Mouse (Mus musculus) spleen, postnatal 10 days (tissue): Measurements from ENCODE around the gene Inpp5k.
"Not testable (repeated sequence)": the region's sequence is repeated elsewhere in the genome, so short reads cannot be mapped to it uniquely, and the experiment has no call there.

ENCODE experiments used
- DNase-seq, 2 experiments: peaks; one replicate each; pipeline ENCODE4 v3.0.0; 2021 to 2022; ENCODE audit warnings: low spot score in 2 of 2

The Inpp5k gene

DNA sequence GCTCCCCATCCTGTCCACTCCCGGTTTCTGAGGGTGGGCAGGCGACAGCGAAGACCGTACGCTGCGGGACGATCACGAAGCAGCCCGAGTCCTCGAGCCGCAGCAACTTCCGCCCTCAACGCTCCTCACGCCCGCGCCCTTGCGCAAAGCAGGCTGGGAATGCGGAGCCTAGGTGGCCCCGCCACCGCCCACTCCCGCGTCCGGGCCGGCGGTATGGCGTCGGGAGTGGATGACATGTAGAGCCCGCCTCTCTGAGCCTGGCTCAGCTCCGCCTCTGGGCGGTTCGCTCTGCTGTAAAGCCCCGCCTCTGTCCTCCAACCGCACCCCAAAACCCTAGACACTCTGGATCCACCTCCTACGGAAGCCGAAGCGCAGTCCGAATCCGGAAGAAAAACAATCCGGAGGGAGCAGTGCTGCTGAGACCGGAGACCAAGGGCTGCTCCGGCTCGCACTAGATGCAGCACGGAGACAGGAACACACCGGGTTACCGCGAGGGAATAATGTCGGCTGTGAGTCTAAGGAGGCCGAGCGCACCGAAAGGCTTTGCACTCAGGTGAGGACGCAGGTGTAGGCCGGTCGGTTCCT lies at the start of gene Inpp5k:
Gene Inpp5k, plus strand, starts transcription at position 344 of the 585 bp plus-strand sequence.
- peak; percentile 86 to 96 for DNase-seq

DNA sequence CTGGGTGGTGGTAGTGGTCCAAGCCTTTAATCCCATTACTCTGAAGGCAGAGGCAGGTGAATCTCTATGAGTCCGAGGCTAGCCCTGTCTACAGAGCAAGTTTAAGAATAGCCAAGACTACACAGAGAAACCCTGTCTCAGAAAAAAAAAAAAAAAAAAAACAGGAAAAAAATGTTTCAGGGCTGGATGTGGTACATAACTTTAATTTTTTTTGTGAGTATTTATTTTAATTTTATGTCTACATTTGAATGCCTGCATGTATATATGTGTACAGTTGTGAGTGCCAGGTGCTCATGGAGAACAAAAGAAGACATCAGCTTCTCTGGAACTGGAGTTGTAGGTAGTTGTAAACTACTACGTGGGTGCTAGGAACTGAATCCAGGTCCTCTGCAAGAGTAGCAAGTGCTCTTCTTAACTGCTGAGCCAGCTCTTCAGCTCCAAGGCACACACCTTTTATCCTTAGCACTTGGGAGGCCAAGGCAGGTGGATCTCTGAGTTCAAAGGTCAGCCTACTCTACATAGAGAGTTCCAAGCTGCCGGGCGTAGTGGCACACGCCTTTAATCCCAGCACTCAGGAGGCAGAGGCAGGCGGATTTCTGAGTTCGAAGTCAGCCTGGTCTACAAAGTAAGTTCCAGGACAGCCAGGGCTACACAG lies 49.2 kb upstream of the Inpp5k start:
- no peak for DNase-seq

DNA sequence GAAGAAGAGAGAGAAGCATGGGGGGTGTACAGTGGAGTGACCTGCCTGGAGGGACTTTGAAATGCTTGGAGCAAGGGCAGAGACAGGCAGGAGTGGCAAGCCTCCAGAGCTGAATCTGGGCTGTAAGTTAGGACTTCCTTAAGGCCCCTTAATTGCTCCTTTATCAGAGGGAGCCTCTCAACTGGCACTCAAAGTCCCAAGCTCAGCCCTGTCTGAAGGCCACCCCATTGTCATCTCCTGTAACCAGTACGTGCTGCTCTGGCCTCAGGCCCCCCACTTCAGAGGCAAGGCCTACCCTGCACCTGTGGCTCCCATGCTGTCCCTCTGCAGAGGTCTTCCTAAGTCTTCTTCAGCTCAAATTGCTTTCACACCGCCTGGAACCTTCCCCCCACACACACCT lies 47.3 kb upstream of the Inpp5k start:
- no peak for DNase-seq

DNA sequence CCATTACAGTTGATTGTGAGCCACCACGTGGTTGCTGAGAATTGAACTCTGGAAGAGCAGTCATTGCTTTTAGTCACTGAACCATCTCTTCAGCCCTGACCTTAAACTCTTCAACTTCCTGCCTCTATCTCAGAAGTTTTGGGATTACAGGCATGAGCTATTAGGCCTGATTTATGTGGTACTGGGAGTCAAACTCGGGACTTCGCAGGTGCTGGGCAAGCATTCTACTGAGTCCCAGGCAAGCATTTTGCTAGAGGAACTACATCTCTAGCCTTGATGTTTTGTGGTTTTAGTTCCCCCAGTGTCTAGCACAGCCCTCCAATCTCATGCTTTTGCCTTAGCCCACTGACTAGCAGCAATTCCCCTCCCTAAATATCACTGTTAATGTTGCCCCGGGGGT lies 45.7 kb upstream of the Inpp5k start:
- no peak for DNase-seq

DNA sequence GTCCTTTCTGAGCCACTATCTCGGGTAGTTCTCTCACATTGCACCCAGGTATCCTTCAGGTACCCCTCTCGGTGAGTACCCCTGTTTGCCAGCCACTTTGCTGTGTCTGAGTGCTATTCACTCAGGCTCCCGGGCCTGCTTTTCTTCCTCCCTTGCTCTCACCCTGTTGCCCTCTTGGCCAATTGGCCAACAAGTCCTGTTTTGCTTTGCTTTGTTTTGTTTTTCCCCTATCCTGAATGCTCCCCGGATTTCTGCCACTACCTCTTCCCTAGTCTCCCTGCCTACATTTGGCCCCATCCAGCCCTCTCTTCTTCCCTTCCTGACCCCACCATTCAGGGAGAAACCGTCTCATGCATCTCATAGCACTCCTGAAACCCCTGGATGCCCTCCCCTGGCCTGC lies 44.8 kb upstream of the Inpp5k start:
- no peak for DNase-seq

DNA sequence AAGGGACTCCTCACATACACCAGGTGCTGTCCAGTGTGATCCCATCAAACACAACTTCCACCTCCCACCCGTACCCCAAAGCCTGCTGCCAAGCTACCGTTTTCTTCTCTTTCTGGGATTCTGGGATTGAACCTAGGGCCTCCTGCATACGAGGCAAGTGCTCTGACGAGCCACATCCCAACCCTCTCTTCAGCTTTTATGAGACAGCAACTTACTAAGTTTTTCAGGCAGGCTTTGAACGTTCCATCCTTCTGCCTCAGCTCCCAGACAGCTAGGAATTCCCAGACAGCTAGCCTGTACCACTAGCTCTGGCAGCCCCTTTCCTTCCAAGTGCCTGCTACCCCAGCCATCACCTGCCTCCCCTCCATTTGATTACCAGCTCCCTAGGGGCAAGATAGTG lies 43.8 kb upstream of the Inpp5k start:
- DNase-seq, result no peak

DNA sequence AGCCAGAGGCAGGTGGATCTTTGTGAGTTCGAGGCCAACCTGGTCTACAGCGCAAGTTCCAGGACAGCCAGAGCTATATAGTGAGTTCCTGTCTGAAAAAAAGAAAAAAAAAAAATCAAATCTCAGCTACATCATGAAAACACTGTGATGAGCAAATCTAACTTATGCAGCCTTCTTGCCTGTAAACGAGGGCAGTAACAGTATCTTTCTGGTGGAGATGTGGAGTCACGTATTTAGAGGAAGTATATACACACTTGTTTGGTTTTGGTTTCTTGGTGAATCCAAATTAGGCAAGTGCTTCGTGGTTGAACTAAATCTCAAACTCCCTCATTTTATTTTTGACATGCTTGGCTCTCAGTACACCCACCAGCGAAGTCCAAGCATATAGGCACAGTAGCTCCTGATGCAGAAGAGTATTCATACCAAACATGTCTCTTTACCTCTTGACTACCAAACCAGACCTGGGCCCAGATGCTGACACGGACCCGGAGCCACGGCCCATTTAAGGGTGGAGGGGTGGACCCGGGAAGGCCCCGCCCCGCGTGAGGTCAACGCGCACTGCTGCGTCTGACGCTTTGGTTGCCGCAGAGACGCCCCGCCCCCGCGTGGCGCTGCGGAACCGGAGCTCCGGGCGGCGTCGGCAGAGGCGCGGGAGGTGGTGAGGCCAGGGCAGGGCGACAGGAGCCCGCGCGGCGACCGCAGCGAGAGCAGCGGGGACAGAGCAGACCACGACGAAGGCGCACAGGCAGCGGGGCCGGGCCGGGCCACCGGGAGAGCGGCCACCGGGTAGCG lies 43.1 kb upstream of the Inpp5k start, which contains the start of gene Pitpna:
Gene Pitpna, plus strand, starts transcription at position 605 of the 792 bp plus-strand sequence.
- DNase-seq, result peak; percentile 91 to 97

DNA sequence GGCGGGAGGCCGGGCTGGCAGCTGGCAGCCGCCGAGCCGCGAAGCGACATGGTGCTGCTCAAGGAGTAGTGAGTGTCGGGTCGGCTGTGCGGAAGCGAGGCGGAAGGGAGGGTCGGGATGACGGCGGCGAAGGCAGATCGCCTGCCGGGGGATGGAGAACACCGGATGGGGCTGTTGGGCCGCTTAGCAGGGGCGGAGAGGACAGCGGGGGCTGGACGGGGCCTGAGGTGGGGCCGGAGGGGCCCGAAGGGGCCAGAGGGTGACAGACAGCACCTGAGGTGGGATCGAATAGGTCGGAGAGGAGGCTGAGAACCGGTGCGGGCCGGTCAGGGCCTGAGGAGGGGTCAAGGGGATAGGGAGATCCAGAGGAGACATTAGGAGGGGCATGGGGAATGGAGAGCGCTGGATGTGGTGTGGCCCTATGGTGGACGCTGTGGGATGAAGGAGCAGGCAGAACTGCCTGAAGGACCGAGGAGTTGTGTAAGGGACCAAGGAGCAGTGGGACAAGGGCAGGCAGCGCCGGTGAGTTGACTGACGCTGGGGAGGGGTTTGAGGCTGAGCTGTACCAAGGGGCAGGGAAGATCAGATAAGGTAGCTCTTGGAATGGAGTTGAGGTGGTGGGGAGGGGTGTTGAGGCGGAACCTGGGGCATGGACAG lies 42.4 kb upstream of the Inpp5k start:
- no peak for DNase-seq

DNA sequence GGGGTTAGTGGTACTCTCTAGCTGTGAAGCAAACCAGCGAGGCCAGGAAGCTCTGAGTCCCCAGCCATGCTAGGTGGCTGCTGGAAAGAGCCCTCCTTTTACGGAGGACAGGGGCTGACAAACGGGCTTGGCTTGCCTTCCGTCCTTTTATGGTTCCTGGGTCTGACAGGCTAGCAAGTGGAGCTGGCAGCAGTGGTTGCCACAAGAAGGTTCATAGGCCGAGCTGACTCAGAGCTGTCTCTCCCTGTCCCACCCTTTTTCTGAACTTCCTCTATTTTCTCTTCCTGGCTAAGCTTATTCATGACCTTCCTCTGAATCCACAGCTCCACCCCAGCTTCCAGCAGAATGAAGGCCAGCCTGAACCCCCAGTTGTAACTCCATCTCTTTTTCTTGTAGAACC lies 38.2 kb upstream of the Inpp5k start:
- no peak for DNase-seq

DNA sequence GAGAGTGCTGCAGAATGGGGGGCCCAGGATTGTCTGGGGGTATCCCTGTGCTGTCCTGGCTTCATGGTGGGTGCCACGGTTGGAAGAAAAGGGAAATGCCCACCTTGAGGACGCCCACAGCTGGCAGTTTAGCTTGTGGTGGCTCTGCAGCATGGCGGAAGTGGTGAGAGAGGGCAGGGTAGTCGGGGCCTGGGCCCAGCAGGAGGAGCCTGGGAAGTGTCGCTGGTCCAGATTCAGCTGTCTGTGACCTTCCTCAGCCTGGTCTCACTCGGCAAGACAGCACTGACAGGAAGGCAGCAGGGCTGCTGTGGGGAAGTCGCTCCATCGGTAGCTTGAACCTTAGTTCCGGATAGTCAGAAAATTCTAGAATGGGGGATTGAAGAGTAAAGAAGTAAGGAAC lies 36.4 kb upstream of the Inpp5k start:
- DNase-seq, result peak in 1 of 2 experiments; percentile 40

DNA sequence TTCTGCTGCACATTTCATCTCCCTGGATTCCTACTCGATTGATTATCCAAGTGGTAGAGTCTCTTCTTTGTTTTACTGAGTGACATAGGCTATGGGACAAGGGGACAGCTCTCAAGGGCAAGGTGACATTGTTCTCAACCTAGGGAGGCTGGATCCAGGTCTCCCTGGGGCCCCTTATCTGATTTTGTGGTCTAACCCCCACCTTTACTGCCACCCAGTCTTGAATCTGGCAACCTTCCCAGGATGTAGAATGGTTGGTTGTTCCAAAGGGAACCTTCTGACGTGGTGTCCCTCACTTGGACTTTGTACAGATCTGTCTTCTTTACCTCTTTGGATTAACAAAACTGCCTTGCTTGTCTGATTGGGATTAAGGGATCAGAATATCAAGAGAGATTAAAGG lies 35.4 kb upstream of the Inpp5k start:
- no peak for DNase-seq

DNA sequence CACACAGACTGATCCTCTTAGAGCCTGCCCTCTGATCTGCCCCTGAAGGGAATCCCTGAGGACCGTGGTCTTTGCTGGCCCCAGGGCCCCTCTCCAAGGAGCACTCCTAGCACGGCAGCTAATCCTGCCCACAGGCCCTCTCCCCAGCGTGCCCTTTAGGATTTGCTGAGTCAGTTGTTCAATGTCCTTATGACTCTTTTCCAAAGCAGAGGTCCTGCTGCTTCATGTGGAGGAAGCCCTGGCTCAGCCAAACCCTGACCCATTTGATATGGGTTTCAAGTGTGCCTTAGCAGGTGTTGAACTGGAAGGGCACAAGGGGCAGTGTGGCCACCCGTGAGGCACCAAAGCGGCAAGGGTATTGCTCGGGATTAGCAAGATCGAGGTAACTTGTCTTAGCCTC lies 35.0 kb upstream of the Inpp5k start:
- no peak for DNase-seq

DNA sequence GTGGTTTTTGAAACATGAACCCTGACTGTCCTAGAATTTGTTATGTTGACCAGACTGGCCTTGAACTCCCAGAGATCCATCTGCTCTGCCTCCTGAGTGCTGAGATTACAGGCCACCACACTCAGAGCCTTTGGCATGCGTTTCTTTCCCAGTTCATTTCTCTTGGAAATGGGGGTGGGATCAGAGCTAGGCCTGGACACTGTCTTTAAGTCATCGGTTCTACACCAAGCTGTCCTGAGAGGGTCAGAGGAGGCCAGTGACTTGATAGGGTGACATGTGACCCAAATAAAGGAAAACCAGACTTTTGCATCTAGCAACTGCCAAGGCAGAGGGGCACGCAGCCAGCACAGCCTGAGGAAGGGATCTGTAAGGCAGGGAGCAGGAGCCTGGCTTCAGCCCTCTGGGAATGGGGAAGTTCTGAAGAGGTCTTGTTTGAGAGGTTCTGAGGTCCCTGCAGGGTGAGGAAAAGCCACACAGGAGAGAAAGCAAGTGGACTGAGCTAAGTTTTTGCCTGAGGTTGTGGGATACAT lies 34.0 kb upstream of the Inpp5k start:
- DNase-seq, result no peak

DNA sequence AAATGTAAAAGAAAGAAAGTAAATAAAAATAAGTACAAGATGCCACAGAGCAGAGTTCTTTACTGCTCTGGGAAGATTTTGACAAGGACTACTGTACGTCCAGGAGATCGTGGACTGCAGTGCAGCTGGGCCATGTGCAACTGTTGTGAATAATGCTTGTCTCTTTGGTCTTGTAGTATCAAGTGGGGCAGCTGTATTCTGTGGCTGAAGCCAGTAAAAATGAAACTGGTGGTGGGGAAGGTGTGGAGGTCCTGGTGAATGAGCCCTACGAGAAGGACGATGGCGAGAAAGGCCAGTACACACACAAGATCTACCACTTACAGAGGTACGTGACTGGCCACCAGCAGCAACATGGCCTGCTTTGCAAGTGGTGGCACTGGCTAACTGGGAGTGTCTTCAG lies 32.8 kb upstream of the Inpp5k start:
- DNase-seq, result no peak

DNA sequence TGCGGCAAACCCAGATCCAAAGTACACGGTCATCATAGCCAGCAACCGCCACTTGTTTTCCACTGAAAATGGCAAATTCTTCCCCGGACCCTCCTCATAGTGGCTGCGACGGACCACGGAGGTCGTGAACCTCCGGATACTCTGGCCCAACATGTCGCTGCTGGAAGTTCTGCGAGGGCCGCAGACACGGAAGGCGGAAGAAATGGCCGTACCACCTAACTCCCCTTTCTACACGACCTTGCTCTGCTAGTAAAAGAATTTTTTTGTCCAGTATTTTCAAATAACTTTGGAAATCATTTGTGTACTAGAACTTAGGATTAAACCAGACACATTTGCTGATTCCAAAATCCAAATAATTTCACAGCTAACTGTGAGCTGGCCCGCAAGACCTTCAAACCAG lies 31.0 kb upstream of the Inpp5k start:
- not testable (repeated sequence) for DNase-seq

DNA sequence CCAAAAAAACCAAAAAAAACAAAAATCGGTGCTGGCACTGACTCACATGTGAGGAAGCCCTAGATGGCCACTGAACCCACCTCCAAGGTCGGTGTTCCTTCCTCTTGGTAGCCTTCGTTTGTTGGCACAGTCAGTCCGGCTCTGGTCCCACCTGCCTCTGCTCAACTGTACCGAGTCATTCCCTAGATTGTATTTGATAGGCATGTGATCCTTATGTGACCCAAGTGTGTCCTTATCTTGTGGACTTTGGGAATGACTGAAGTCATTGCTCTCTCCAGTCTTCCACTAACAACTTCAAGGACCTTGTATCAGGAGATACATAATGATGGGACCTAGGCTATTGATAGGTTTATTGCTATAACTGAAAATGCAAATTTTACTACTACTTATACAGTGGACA lies 26.0 kb upstream of the Inpp5k start:
- DNase-seq, result no peak

DNA sequence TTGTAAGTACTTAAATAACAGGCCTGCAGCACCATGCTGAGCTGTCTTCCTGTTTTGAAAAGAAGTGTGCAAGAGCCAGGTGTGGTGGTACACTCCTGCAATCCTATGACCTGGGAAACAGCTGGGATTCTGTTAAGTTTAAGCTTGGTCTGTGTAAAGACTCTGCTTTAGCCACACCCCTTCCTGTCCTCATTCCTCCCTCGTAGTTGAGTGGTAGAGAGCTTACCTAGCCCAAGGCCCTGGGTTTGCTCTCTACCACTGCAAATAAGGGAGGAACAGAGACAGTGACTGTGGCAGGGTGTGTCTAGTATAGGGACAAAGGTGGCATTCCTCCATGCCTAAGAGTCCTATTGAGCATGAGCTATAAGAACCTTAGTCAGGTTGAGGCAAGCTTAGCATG lies 25.5 kb upstream of the Inpp5k start:
- DNase-seq, result no peak

DNA sequence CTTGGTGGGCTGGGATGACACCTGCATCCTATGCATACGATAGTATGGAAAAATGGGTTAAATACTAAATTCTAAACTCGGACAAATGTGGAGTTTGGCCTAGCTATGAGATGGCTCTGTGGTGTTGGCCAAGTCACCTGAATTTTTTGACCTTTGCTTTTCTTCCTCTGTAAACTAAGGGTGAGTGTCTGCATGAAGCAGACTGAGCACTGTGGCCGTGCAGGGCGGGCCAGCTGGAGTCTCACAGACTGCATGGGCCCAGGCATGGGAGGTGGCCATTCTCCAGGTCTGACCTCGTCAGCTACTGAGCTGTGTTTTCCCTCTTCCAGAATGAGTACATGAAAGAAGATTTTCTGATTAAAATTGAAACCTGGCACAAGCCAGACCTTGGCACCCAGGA lies 22.0 kb upstream of the Inpp5k start:
- no peak for DNase-seq

DNA sequence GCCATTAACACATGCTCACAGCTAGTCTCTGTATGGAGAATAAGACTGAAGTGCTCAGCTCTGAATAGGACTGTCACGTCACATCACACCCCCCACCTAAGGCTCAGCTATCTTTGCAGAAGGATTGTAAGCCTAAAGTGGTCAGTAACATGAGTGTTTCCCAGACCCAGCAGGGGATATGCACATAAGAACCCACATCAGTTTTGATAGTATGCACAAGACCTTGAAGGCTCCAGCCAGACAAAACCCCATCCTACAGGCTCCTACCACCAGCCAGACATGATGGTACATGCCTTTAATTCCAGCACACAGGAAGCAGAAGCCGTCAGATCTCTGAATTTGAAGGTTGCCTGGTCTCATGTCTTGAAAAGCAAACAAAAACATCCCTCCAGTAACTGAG lies 20.8 kb upstream of the Inpp5k start:
- no peak for DNase-seq

DNA sequence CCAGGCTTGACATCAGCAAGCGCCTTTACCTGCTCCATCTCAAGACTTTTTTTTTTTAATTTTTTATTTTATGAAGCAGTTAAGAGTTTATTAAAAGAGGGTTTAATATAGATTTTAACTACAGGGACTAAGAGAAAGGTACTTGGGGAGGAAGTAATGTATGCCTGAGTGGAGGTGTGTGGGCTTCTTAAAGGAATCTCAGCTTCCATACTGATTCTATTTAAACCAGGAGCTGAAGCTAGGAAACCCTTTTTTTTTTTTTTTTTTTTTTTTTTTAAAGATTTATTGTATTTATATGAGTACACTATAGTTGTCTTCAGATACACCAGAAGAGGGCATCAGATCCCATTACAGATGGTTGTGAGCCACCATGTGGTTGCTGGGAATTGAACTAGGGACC lies 16.0 kb upstream of the Inpp5k start:
- no peak for DNase-seq

DNA sequence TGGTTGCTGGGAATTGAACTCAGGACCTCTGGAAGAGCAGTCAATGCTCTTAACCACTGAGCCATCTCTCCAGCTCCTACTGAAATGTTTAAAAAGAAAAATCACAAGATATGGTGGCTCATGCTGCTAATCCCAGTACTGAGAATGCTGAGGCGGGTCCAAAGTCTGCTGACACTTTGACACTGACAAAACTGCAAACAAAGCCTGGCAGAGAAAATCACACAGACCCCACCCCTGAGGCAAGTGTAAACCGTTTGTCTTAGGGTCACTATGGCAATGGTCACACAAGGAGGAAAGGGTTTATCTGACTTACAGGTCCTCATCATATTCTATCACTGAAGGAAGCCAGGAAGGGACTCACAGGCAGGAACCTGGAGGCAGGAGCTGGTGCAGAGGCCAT lies 15.2 kb upstream of the Inpp5k start:
- DNase-seq, result no peak

DNA sequence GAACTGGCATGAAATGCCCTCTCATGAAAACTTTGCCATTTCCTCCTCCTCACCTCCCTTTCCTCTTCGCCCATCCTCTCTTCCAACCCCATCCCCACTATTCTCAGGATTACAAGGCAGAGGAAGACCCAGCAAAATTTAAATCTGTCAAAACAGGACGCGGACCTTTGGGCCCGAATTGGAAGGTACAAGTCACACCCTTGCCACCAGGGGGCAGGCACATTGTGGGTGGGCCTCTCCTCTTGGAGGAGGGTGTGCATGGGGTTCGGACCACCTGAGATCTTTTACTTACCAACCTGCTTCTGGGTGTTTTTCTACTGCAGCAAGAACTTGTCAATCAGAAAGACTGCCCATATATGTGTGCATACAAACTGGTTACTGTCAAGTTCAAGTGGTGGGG lies 11.7 kb upstream of the Inpp5k start:
- DNase-seq, result peak in 1 of 2 experiments; percentile 63
